Mouse (Mus musculus): ENCODE results near the gene Baz2b. TPM values are rescaled to one million over a fixed set of nuclear protein-coding genes. Genes with fewer than 3 reads are reported as not detected.

Baz2b gene
- total and polyA plus RNA-seq, 3 experiments = 5.7 to 11.4 TPM; not detected in 1

DNA sequence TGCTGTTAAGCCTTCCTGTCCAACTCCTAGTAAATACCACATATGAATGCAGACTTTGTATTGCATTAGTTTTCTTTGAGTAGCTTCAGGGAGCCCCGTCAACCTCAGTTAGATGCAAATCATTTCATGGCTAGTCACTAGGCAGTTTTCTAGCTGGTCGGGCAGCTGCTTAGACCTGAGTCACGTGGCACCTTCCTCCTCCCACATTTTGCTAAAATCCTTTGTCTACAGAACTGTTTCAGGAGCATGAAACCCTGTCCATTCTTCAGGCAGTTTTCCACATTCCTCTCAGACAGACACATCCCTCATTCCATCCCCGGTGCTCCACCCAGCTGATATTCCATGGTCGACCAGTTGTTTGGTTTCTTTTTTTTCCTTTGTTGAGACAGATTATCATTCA, 246.6 kb downstream of the Baz2b start:
- Histone ChIP-seq H3K27me3 (ENCODE audit: control insufficient read depth in 1 of 2, insufficient read depth in 2 of 2, low read length in 2 of 2) (no peaks in the 10 kb centered on the region), H3K4me1 (ENCODE audit: control insufficient read depth in 1 of 2, insufficient read depth in 2 of 2, low read length in 2 of 2) (peaks cover 0 to 4% of the 10 kb centered on the region in 2 experiments; a peak in 2 of 4 replicates), H3K4me3 (ENCODE audit: control insufficient read depth in 1 of 2, insufficient read depth in 1 of 2, low read depth in 2 of 2, low read length in 2 of 2) (no peak overlapping the region), H3K36me3 (ENCODE audit: control insufficient read depth in 1 of 2, insufficient read depth in 2 of 2, low read length in 2 of 2) (peaks cover 0 to 3% of the 10 kb centered on the region in 2 experiments; a peak in 2 of 4 replicates), H3K27ac (ENCODE audit: control insufficient read depth, low read depth, low read length) (no peak overlapping the region), H3K9me3 (replicated peaks; ENCODE audit: insufficient read depth, low read length) (no peaks in the 10 kb centered on the region), H3K79me2 (ENCODE audit: control insufficient read depth, insufficient read depth, low read length, poor library complexity) (no peaks in the 10 kb centered on the region), H3K9ac (ENCODE audit: control insufficient read depth, low read depth, low read length, poor library complexity, severe bottlenecking) (no peak overlapping the region)
- no peak for DNase-seq (ENCODE audit: low read depth, low spot score)
- TF ChIP-seq USF1 (IDR thresholded peaks at IDR 0.05; ENCODE audit: low read depth, low read length) = no peak
- TF ChIP-seq ETS1 (IDR thresholded peaks at IDR 0.05; ENCODE audit: low read depth, low read length) = no peak
- TF ChIP-seq MAZ (IDR thresholded peaks at IDR 0.05; ENCODE audit: low read depth, low read length) = no peak
- TF ChIP-seq HCFC1 (IDR thresholded peaks at IDR 0.05; ENCODE audit: low read depth, low read length) = no peak
- no peak for TF ChIP-seq TAL1 (IDR thresholded peaks at IDR 0.05; ENCODE audit: low read length)

DNA sequence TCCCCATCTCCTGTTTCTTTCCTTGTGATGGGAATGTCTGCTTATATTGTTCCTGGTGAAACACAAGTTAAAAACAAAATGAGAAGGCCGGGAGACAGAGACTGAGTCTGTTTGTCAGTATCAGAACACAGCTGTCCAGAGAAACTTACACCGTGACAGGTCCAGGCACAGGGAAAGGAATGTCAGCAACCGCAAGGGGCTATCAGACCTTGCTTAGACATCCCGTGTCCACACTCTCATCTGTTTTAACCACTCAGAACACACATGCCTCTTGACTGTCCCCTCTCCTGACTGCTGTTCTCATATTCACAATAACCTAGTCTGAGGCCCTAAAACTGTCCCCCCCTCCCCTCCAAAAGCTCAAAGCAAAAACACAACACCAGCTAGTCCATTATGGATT, 247.1 kb downstream of the Baz2b start:
- DNase-seq (ENCODE audit: low read depth, low spot score) = no peak
- peaks cover 0 to under 1% of the 10 kb centered on the region in 2 experiments; a peak in 2 of 4 replicates for H3K4me1 ChIP-seq (ENCODE audit: control insufficient read depth in 1 of 2, insufficient read depth in 2 of 2, low read length in 2 of 2)
- H3K27ac ChIP-seq (ENCODE audit: control insufficient read depth, low read depth, low read length) = no peak overlapping the region
- H3K9ac ChIP-seq (ENCODE audit: control insufficient read depth, low read depth, low read length, poor library complexity, severe bottlenecking) = no peak overlapping the region
- H3K79me2 ChIP-seq (ENCODE audit: control insufficient read depth, insufficient read depth, low read length, poor library complexity) = no peaks in the 10 kb centered on the region
- no peaks in the 10 kb centered on the region for H3K9me3 ChIP-seq (replicated peaks; ENCODE audit: insufficient read depth, low read length)
- peaks cover 0 to 3% of the 10 kb centered on the region in 2 experiments; a peak in 2 of 4 replicates for H3K36me3 ChIP-seq (ENCODE audit: control insufficient read depth in 1 of 2, insufficient read depth in 2 of 2, low read length in 2 of 2)
- H3K4me3 ChIP-seq (ENCODE audit: control insufficient read depth in 1 of 2, insufficient read depth in 1 of 2, low read depth in 2 of 2, low read length in 2 of 2) = no peak overlapping the region
- no peaks in the 10 kb centered on the region for H3K27me3 ChIP-seq (ENCODE audit: control insufficient read depth in 1 of 2, insufficient read depth in 2 of 2, low read length in 2 of 2)
- TF ChIP-seq POLR2A (IDR thresholded peaks at IDR 0.05; ENCODE audit: control insufficient read depth in 1 of 2, insufficient read depth in 1 of 2, low read depth in 1 of 2, low read length in 2 of 2, poor library complexity in 1 of 2) = no peak
- TF ChIP-seq TBP (IDR thresholded peaks at IDR 0.05; ENCODE audit: low read depth, low read length) = no peak
- no peak for TF ChIP-seq ETS1 (IDR thresholded peaks at IDR 0.05; ENCODE audit: low read depth, low read length)
- TF ChIP-seq HCFC1 (IDR thresholded peaks at IDR 0.05; ENCODE audit: low read depth, low read length) = no peak
- TF ChIP-seq BHLHE40 (IDR thresholded peaks at IDR 0.05; ENCODE audit: borderline replicate concordance, low read depth, low read length) = no peak
- TF ChIP-seq RAD21 (IDR thresholded peaks at IDR 0.05; ENCODE audit: low read depth, low read length) = no peak
- no peak for TF ChIP-seq CHD2 (IDR thresholded peaks at IDR 0.05; ENCODE audit: low read length)
- TF ChIP-seq MAFK (IDR thresholded peaks at IDR 0.05; ENCODE audit: borderline replicate concordance, low read depth, low read length) = no peak
- TF ChIP-seq KAT2A (conservative IDR thresholded peaks at IDR 0.05; ENCODE audit: low read depth, low read length) = no peak
- TF ChIP-seq MAX (IDR thresholded peaks at IDR 0.05; ENCODE audit: low read length) = no peak
- no peak for TF ChIP-seq EP300 (IDR thresholded peaks at IDR 0.05; ENCODE audit: low read depth in 1 of 2, low read length in 2 of 2)
- no peak for TF ChIP-seq MYB (IDR thresholded peaks at IDR 0.05; ENCODE audit: low read depth, low read length)
- TF ChIP-seq RCOR1 (IDR thresholded peaks at IDR 0.05; ENCODE audit: low read depth, low read length) = no peak
- TF ChIP-seq MEF2A (IDR thresholded peaks at IDR 0.05; ENCODE audit: extremely low read depth, insufficient replicate concordance, low read depth, low read length, poor library complexity, severe bottlenecking) = no peak
- TF ChIP-seq SIN3A (IDR thresholded peaks at IDR 0.05; ENCODE audit: low read length) = no peak
- no peak for TF ChIP-seq GABPA (IDR thresholded peaks at IDR 0.05; ENCODE audit: low read depth, low read length)
- no peak for TF ChIP-seq ZC3H11A (IDR thresholded peaks at IDR 0.05; ENCODE audit: low read depth, low read length)
- TF ChIP-seq ELF1 (IDR thresholded peaks at IDR 0.05; ENCODE audit: low read depth, low read length) = no peak
- TF ChIP-seq USF1 (IDR thresholded peaks at IDR 0.05; ENCODE audit: low read depth, low read length) = no peak
